Mouse (Mus musculus): ENCODE data around the gene Fbxw5. TPM values are rescaled to one million over a fixed set of nuclear protein-coding genes. Genes with fewer than 3 reads are reported as not detected.

Gene Fbxw5
- polyA plus RNA-seq (2015; fragmentation: Nextera tagmentation; extraction: Ambion mirVana): 72.6 and 94.1 TPM in 2 replicates

GRCm38 (mm10) chr2:25500576-25501405 is at the start of gene Fbxw5:
Gene Fbxw5 (plus strand): TSS chr2:25500750.
- H3K27ac ChIP-seq: peak within 1 kb of the TSS; percentile 53
- H3K36me3 ChIP-seq: peaks cover 21% of the 10 kb centered on the region
- peak within 1 kb of the TSS; percentile 91 for H3K4me2 ChIP-seq
- H3K4me3 ChIP-seq: peak within 1 kb of the TSS; percentile 64
- H3K4me1 ChIP-seq (replicated peaks): peaks cover 20% of the 10 kb centered on the region
- peak within 1 kb of the TSS; percentile 91 for H3K9ac ChIP-seq
- H3K27me3 ChIP-seq: no peaks in the 10 kb centered on the region
- ATAC-seq (replicated peaks; ENCODE audit: insufficient number of reproducible peaks, insufficient read depth, low FRiP score, low read depth): peak; percentile 86
- no peaks in the 10 kb centered on the region for H3K9me3 ChIP-seq (replicated peaks)
- under 1% methylated on average over 41 of the region's 44 CpGs for WGBS

GRCm38 (mm10) chr2:25450853-25451647 is 49.5 kb upstream of the Fbxw5 start:
- 75% methylated on average over 8 of the region's 8 CpGs for WGBS
- Histone ChIP-seq H3K4me3 (no peak overlapping the region), H3K27me3 (no peaks in the 10 kb centered on the region), H3K9ac (no peak overlapping the region), H3K4me2 (no peak overlapping the region), H3K9me3 (replicated peaks) (no peaks in the 10 kb centered on the region), H3K27ac (no peak overlapping the region), H3K4me1 (replicated peaks) (peaks cover 4% of the 10 kb centered on the region), H3K36me3 (peaks cover 6% of the 10 kb centered on the region; the same call in 1 of the 2 replicates)
- no peak for ATAC-seq (replicated peaks; ENCODE audit: insufficient number of reproducible peaks, insufficient read depth, low FRiP score, low read depth)

DNA sequence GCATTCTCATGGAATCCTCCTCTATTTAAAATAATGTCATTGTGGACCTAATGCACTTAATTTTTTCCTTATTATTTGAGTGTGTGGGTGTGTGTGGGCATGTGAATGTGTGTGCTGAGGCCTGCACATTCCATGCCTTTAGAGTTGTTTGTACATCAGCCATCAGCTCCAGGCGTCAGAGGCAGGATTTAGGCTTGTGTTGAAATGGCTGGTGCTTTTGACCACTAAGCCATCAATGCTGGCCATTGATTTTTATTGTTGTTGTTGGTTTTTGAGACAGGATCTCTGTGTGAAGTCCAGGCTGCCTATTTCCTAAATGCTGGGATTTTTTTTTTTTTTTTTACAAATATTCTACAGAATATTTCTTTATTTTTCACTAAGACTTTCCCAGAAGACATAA is 47.6 kb upstream of the Fbxw5 start:
- no peak for ATAC-seq (replicated peaks; ENCODE audit: insufficient number of reproducible peaks, insufficient read depth, low FRiP score, low read depth)
- Histone ChIP-seq H3K4me2 (no peak overlapping the region), H3K27ac (no peak overlapping the region), H3K4me3 (no peak overlapping the region), H3K9ac (no peak overlapping the region), H3K36me3 (no peaks in the 10 kb centered on the region), H3K4me1 (replicated peaks) (peaks cover 11% of the 10 kb centered on the region), H3K27me3 (no peaks in the 10 kb centered on the region), H3K9me3 (replicated peaks) (no peaks in the 10 kb centered on the region)
- WGBS: 46% methylated on average over 1 of the region's 1 CpGs

DNA sequence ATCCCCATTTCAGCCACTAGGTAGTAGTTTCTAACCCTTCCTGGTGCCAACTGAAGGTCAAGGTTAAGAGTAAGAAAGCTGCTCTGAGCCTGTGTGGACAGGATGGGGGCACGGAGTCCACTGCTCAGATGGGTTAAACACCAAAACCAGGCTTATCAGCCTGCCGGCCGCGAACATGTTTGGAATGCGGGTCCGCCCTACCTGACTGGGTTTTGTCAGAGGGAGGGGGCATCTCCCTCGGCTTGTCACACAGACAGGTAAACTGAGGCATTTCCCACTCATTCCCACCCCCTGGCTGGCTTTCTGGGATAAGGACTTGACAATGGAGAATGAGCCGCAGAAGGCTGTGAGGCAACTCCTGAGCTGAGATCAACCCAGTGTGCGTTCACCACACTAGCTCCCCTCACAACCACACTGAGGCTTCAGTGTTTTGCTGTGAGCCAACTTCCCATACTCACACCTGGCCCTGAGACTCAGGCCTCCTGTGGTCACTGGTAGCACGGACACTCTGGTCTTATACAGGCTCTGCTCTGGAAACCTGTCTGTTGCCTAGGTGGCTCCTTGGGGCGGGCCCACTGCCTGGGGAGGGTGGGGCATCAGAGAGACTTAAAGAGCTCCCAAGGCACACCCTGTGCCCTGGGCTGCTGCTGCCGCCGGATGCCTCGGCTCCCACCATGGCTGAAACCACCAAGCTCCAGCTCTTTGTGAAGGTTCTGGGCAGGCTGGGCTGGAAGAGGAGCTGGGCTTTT is 44.2 kb upstream of the Fbxw5 start, which contains the start of gene Clic3:
Clic3 (plus strand) TSS at position 634 of the 749 bp plus-strand sequence.
- no peaks in the 10 kb centered on the region for H3K36me3 ChIP-seq
- H3K4me1 ChIP-seq (replicated peaks): peaks cover 34% of the 10 kb centered on the region
- no peak within 1 kb of the TSS for H3K4me3 ChIP-seq
- no peak within 1 kb of the TSS for H3K4me2 ChIP-seq
- no peaks in the 10 kb centered on the region for H3K27me3 ChIP-seq
- no peaks in the 10 kb centered on the region for H3K9me3 ChIP-seq (replicated peaks)
- WGBS: 46% methylated on average over 14 of the region's 14 CpGs
- ATAC-seq (replicated peaks; ENCODE audit: insufficient number of reproducible peaks, insufficient read depth, low FRiP score, low read depth): no peak
- no peak within 1 kb of the TSS for H3K27ac ChIP-seq
- no peak within 1 kb of the TSS for H3K9ac ChIP-seq

DNA sequence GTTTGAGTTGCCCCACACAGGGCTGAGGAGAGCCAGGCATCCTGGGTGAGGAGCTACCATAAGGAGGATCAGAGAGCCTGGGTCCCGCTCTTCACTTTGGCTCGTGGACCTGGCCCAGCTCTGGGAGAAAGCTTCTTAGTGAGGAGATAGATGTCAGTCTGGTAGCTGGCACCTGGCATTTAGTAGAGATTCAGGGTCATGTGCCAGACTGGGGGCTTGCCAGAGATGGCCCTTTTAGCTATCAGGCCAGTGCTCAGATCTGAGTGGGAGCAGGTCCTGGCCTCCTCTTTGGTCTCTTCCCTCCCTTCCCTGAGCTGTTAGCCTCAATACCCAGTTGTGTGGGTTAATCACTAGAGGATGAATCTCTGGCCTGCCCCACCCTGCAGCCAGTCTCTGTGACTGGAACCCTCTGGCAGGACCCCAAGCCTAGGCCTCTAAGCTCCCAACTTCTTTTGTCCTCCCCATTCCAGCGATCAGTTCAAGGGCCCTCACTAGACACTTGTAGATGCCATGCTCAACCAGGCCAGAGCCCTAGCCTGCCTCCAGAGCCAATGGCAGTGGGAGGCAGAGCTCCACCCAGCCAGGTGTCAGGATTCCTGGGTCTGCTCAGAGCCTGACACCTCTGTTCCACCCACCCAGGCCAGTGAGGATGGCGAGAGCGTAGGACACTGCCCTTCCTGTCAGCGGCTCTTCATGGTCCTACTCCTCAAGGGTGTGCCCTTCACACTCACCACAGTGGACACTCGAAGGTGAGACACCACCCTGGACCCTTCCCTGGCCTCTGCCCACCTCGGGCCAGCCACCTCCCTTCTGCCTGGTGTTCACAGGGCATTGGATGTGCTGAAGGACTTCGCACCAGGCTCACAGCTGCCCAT is 43.3 kb upstream of the Fbxw5 start:
- 83% methylated on average over 9 of the region's 9 CpGs for WGBS
- Histone ChIP-seq H3K27me3 (no peaks in the 10 kb centered on the region), H3K9me3 (replicated peaks) (no peaks in the 10 kb centered on the region), H3K9ac (no peak overlapping the region), H3K4me2 (no peak overlapping the region), H3K27ac (no peak overlapping the region), H3K4me1 (replicated peaks) (peaks cover 38% of the 10 kb centered on the region), H3K4me3 (no peak overlapping the region), H3K36me3 (no peaks in the 10 kb centered on the region)
- ATAC-seq (replicated peaks; ENCODE audit: insufficient number of reproducible peaks, insufficient read depth, low FRiP score, low read depth): no peak

DNA sequence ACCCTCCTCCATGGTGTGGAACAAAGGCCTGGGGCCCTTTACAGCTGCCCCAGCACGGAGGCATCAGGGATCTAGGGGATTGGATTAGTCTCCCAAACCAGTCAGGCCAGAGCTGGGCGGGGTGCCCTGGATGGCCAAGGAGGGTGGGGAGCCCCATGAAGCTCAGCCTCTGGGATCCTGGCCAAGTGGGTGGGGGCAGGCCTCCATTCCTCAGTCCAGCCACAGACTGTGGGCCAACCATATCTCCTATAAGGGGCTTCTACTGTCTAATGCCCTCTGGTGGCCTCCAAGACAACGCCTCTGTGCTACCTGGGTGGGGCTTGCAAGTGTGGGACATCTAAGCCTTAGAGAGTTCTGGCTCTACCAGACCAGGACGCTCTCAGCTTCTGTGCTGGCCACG is 41.6 kb upstream of the Fbxw5 start:
- Histone ChIP-seq H3K27me3 (no peaks in the 10 kb centered on the region), H3K4me1 (replicated peaks) (peaks cover 38% of the 10 kb centered on the region), H3K4me3 (no peak overlapping the region), H3K9ac (no peak overlapping the region), H3K27ac (no peak overlapping the region), H3K9me3 (replicated peaks) (no peaks in the 10 kb centered on the region), H3K36me3 (no peaks in the 10 kb centered on the region), H3K4me2 (no peak overlapping the region)
- ATAC-seq (replicated peaks; ENCODE audit: insufficient number of reproducible peaks, insufficient read depth, low FRiP score, low read depth): no peak
- 65% methylated on average over 5 of the region's 5 CpGs for WGBS

DNA sequence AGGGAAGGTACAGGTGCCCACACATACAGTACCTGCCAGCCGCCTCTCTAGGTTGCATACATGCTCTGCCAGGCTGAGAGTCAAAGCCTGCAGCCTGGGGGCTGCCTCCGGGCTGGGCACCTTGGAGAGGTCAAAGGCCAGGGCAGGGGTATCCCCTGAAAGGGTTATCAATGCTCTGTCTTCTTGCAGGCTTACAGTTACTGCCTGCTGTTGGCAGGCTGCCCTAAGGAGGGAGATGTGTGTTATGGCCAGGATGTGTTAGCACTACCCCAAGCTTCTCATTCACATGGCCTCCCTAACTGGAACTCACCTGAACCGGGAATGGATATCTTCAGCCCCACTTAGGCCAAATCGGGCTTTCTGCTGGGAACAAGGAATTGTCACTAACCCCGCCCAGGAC is 40.4 kb upstream of the Fbxw5 start:
- no peak for ATAC-seq (replicated peaks; ENCODE audit: insufficient number of reproducible peaks, insufficient read depth, low FRiP score, low read depth)
- 24% methylated on average over 5 of the region's 5 CpGs for WGBS

DNA sequence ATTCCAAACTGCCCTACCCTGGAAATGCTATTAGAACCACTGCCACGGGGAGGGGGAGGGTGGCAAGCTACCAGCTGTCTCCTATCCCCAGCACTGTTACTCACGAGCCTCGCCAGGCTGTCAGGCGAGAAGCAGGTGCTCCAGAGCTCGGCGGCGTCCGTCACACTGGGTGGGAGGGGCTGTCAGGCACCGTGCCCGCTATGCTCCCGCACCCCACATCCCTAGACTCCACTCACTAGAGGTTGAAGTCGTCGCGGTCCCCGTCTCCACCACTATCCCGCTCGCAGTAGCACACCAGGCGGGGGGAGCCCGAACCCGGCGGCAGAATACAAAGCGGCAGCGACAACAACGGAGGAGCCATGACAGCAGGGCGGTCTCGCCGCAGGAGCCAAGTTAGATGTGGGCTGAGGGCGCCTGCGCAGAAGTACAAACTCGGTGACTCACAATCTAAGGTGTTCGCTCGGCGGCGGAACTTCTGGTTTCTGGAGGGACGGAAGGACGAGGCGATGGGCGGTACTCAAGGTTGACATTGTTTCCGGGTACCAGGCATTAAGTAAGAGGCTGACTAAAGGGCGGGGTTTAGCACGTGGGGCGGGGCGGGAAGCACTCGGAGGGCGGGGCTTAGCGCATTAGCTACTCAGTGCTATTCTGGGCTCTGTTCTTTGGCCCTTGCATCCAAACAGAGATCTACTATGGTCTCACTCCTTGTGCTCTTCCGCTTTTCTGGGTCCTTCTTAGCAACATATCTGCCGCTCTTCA is 39.8 kb upstream of the Fbxw5 start, which contains the start of gene Paxx:
Paxx (minus strand) TSS at position 544 of the 759 bp plus-strand sequence.
- WGBS: under 1% methylated on average over 48 of the region's 48 CpGs
- Histone ChIP-seq H3K27me3 (no peaks in the 10 kb centered on the region), H3K36me3 (no peaks in the 10 kb centered on the region), H3K4me1 (replicated peaks) (peaks cover 40% of the 10 kb centered on the region), H3K4me3 (peak within 1 kb of the TSS; percentile 67), H3K27ac (peak within 1 kb of the TSS; percentile 92), H3K9ac (peak within 1 kb of the TSS; percentile 72), H3K4me2 (peak within 1 kb of the TSS; percentile 85), H3K9me3 (replicated peaks) (no peaks in the 10 kb centered on the region)
- ATAC-seq (replicated peaks; ENCODE audit: insufficient number of reproducible peaks, insufficient read depth, low FRiP score, low read depth): peak; percentile 90

More for the DNA sequence above, 40.4 kb upstream of the Fbxw5 start:
- Histone ChIP-seq H3K4me1 (replicated peaks) (peaks cover 38% of the 10 kb centered on the region), H3K4me2 (peak overlapping the region; percentile 85), H3K4me3 (peak overlapping the region; percentile 67), H3K9ac (peak overlapping the region; percentile 72), H3K36me3 (no peaks in the 10 kb centered on the region), H3K27me3 (no peaks in the 10 kb centered on the region), H3K27ac (peak overlapping the region; percentile 92), H3K9me3 (replicated peaks) (no peaks in the 10 kb centered on the region)

DNA sequence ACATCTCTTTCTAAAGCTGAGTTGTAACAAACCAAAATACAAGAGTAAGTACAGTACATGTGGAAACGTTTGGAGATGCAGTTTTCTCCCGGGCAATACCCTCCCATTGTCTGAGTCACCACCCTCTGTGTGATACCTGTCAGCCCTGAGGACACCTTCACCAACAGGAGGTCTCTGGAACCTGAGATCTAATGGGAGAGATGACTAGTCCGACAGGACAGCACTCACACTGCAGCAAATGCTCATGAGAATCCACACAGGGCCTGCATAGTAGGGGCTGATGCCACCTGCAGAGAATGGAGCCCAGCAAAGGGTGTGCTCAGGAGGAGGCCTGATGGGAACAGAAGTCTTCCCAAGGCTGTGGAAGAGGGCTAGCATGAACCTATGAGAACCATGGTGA is 39.1 kb upstream of the Fbxw5 start:
- peak overlapping the region; percentile 92 for H3K27ac ChIP-seq
- peak overlapping the region; percentile 57 for H3K9ac ChIP-seq
- no peaks in the 10 kb centered on the region for H3K36me3 ChIP-seq
- no peaks in the 10 kb centered on the region for H3K27me3 ChIP-seq
- H3K4me3 ChIP-seq: peak overlapping the region; percentile 67
- no peak for ATAC-seq (replicated peaks; ENCODE audit: insufficient number of reproducible peaks, insufficient read depth, low FRiP score, low read depth)
- peaks cover 36% of the 10 kb centered on the region for H3K4me1 ChIP-seq (replicated peaks)
- H3K9me3 ChIP-seq (replicated peaks): no peaks in the 10 kb centered on the region
- 21% methylated on average over 3 of the region's 3 CpGs for WGBS
- peak overlapping the region; percentile 85 for H3K4me2 ChIP-seq

DNA sequence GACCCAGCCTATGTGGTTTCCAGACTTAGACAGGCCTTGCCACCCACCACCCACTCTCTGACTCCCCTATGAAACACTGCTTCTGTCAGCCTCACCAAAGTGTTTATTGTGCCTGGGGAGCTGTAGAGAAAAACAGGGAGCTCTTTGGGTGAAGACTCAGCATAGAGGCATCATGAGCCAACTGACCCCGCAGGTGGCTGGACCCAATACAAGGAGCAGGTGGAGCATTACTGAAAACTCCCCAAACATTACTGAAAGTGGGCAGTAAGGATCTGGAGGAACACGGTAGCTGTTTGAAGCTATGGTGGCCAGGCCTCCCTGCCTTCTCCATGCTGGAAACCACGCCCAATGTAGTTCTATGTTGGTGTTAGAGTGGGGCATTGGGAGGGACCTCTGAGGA is 36.9 kb upstream of the Fbxw5 start:
- H3K4me1 ChIP-seq (replicated peaks): peaks cover 44% of the 10 kb centered on the region
- H3K4me2 ChIP-seq: no peak overlapping the region
- H3K9me3 ChIP-seq (replicated peaks): no peaks in the 10 kb centered on the region
- H3K27me3 ChIP-seq: no peaks in the 10 kb centered on the region
- ATAC-seq (replicated peaks; ENCODE audit: insufficient number of reproducible peaks, insufficient read depth, low FRiP score, low read depth): no peak
- WGBS: 83% methylated on average over 3 of the region's 3 CpGs
- no peaks in the 10 kb centered on the region for H3K36me3 ChIP-seq
- H3K4me3 ChIP-seq: no peak overlapping the region
- H3K27ac ChIP-seq: no peak overlapping the region
- no peak overlapping the region for H3K9ac ChIP-seq
